Mouse (Mus musculus): ENCODE measurements around the gene Notch3.

Gene Notch3

DNA sequence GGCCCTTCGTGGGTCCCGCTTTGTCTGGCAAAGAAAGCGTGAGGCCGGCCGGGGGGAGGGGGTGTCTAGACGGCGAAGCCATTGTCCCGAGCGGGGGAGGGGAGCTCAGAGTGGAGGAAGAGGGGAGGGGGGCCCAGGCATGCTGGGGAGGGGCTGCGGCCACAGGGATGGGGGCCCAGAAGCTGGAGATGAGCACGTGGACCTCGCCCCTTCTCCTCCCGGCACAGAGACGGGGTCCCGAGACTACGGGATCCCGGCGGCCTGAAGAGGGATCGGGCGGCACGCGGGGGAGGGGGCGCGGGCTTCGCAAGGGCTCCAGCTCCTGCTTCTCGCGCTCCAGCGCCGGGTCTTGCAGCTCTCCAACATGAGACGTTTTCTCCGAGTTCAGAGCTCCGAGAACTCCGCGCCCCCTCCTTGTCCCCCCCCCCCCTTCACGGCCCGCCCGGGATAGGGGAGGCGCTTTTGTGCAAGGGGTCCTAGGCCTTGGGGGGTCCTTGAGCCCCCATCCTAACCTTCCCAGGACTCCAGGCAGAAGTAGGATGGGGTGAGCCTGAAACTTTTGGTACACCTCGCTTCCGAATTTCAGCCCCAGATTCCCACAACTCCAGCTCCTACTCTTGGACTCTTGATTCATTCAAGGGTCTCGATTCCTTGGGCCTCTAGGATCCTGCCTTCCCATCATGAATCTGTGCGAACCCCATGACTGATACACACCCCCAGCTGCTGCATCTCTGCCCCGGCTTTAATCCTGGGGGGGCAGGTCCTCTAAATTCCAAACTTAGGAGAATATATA is 653 bp downstream of the Notch3 start:
- 1% methylated on average over 42 of the region's 43 CpGs for WGBS

- WGBS = 16% methylated on average over 9 of the region's 9 CpGs
Observed at GRCm38 (mm10) chr17:32165266-32165802, 1.3 kb downstream of the Notch3 start.

DNA sequence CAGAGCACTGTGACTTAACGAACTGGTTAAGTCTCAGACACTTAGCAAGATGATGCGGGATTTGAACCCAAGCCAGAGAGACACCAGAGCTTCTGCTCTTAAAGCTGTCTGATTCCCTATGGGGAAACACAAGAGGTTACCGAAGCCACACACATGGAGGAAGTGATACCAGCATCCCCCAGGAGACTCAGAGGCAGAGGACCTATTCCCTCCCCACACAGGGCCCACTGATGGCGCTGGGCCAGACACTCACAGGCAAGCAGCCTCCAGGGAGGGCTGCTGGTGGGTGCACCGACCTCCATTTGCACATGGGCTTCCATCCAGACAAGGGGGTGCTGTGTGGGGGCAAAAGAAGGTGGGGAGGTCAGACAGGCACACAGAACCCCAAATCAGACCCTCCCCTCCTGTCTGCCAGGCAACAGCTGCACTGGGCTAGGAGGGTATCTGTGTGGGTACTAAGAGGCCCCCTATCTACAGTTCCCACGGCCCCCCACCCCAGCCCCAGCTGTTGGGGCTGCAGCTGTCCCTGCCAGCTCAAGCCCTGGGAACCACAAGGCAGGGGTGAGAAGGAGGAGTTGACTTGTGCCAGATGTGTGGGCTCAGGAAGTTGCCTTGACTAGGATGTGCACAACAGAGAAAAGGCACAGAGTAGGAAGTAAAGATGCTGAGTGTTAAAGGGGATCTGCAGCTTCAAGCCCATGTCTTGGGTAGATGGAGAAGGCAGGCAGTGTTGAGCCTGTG is 2.6 kb downstream of the Notch3 start:
- WGBS = 58% methylated on average over 6 of the region's 6 CpGs

DNA sequence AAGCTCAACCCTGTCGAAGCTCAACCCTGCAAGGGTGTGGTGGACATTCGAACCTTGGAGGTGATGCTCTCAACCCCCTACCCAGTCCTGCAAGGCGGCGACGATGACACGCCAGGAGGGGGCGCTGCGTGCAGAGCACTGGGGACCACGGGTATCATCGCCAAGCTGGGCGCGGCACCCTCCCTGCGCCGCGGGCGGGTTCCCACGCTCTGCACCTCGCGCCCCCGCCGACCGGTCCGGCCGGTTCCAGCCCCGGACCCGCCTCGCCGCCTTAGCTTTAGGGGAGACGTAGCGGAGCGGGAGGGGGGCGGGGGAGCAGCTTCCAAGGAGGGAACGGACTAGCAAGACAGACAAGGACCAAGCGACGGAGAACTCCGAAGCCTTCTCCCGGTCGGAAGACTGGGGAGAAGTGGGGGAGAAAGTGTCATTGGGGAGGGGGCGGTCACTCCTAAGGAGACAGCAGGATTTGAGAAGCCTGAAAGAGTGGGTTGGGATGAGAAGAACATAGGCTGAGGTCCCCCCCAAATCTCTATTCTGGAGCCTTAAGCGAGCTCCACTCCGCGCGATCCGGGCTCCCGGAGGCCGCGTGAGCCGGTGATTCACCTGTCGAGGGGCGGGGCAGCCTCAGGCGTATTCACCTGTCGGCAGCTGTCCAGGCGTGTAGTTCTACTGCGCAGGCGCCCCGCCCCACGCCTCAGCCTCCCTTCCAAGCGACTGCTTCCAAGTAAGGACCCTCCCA is 4.4 kb downstream of the Notch3 start:
- 2% methylated on average over 58 of the region's 58 CpGs for WGBS

GRCm38 (mm10) chr17:32160882-32161281 is 5.8 kb downstream of the Notch3 start:
- WGBS = 78% methylated on average over 4 of the region's 4 CpGs

- 88% methylated on average over 13 of the region's 13 CpGs for WGBS
Observed at GRCm38 (mm10) chr17:32158841-32159240, 7.8 kb downstream of the Notch3 start.

DNA sequence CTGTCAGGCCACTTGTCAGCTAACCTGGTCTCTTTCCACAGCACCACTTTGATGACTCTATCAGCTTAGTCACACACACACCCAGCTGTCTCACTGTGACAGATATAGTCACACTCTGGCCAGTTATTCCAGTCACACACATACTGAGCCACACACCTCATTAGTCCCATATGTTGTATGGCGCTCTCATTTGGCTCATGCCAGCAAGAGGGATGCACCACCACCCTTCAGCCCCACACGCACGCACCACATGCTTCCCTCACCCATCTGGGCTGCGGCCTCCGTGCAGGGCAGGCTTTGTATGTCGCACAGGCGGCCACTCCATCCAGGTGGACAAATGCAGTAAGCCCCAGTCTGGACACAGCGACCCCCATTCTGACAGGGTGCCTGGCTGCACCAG is 19.9 kb downstream of the Notch3 start:
- 72% methylated on average over 8 of the region's 8 CpGs for WGBS

DNA sequence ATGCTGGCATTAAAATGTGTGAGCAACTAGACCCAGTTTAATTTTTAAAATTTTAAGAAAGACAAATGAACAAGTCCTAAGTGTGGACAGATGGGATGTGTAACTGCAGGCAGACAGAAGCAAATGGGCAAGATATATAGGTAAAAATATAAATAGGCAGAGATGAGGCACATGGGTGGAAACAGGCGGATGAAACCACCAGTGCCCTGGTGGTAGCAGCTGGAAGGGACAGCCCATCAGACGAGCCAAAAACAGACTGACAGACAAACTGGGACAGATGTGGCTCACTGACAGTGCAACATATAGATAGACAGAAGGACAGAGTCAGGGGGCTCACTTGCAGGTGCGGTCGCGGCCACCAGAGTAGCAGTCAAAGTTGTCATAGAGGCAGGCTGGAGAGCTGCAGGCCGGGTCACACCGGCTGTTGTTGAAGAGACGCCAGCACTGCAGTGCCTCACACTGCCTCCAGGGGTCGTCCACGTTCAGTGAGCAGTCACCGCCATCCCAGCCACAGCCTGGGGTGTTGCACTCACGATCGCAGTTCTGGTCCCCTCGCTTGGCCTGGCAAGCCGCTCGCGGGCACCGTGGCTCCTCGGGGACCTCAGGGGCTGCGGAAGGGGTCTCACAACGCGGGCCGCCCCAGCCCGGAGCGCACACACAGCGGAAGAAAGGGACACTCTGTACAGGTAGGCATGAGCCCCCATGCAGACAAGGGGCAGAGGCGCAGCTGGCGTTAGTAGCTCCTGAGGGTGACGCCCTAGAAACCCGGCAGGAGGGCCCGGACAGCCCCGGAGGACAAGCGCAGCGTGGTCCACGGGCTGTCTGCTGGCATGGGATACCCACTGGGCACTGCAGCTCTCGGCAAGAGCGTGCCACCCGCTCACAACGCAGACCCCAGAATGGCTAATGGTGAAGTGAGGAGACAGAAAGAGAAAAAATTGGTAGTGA is 23.5 kb downstream of the Notch3 start:
- 21% methylated on average over 39 of the region's 39 CpGs for WGBS

DNA sequence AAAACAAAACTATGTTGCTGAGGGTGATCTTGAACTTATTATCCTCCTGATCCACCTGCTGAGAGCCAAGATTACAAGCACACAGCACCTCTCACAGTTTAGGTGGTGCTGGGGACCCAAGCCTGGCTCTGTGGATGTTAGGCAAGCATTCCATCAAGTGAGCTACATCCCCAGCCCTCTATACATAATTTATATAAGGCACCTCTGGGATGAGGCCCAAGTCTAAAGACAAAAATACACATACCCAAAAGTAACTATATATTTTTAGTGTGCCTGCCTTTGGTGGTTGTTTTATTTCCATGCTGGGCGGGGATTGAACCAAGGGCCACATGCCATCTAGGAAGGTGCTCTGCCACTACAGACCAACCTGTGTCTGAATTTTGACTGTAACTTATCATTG is 24.4 kb downstream of the Notch3 start:
- WGBS = 67% methylated on average over 1 of the region's 1 CpGs

DNA sequence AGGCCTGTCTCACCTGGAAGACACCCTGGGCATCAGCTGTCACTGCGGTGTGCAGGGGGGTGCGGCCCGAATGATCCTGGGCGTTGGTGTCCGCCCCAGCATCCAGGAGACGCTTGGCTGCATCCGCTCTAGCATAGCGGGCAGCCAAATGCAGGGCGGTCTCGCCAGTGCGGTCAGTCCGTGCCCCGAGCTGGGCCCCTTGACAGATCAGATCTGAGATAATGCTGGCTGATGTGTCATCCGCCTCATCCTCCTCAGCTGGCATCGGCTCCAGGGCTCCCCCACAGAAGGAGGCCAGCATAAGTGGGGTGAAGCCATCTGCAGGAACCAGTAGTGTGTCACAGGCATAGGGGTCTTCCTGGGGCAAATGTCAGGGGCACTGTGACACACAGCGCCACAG is 33.3 kb downstream of the Notch3 start:
- 93% methylated on average over 16 of the region's 16 CpGs for WGBS

DNA sequence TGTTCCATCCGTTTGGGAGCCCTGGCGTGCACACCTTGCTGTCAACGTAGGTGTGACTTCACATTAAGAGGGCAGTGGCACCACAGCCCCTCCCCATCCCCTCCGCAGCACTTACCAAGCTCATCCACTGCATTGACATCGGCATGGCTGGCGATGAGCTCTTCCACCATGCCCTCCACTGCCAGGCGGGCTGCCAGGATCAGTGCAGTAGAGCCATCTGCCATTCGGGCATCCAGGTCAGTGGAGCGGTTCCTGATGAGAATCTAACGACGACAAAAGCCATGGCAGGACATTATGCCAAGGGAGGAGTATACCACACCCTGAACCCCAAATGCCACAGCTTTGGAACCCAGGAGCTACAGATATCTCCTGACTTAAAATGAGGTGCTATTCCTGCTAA is 34.6 kb downstream of the Notch3 start:
- 87% methylated on average over 11 of the region's 11 CpGs for WGBS

- 84% methylated on average over 9 of the region's 9 CpGs for WGBS
Observed at GRCm38 (mm10) chr17:32130506-32130905, 36.1 kb downstream of the Notch3 start.

DNA sequence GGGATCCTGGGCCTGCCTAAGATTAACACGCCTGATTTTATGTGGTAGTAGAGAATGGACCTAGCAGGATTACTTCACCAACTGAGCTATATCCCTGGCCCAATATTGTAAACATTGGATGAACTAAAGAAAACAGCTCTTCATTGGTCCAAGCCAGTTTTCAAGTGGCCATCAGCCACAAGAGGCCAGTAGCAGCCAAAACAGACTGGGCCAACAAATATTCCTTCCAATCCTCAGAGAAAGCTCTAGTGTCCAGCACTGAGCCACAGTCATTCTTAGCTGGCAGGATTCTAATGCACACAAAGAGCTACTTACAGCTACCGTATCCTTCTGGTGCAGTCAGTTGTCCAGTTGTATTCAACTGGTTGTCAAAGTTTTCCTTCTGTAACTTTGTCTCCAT is 39.5 kb downstream of the Notch3 start:
- 86% methylated on average over 2 of the region's 2 CpGs for WGBS

DNA sequence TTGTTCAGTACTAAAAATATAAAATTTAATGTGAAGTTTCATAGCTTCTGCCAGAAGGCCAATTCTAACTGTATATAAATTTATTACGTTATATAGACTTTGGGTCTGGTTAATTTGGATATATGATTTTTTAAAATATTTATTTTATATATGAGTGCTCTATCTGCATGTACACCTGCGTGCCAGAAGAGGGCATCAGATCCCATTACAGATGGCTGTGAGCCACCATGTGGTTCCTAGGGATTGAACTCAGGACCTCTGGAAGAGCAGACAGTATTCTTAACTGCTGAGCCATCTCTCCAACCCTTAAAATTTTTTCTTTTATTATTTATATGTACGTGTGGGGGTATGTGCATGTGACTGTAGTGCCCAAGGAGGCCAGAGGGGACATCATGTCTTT is 41.2 kb downstream of the Notch3 start:
- 84% methylated on average over 3 of the region's 3 CpGs for WGBS

- 87% methylated on average over 4 of the region's 4 CpGs for WGBS
Observed at GRCm38 (mm10) chr17:32123545-32123944, 43.1 kb downstream of the Notch3 start.

- 69% methylated on average over 14 of the region's 14 CpGs for WGBS
Observed at GRCm38 (mm10) chr17:32122587-32122970, 44.1 kb downstream of the Notch3 start.

- WGBS = 74% methylated on average over 19 of the region's 19 CpGs
Observed at GRCm38 (mm10) chr17:32121833-32122586, 44.6 kb downstream of the Notch3 start.

GRCm38 (mm10) chr17:32120771-32121532 is 45.7 kb downstream of the Notch3 start:
- 87% methylated on average over 9 of the region's 9 CpGs for WGBS

DNA sequence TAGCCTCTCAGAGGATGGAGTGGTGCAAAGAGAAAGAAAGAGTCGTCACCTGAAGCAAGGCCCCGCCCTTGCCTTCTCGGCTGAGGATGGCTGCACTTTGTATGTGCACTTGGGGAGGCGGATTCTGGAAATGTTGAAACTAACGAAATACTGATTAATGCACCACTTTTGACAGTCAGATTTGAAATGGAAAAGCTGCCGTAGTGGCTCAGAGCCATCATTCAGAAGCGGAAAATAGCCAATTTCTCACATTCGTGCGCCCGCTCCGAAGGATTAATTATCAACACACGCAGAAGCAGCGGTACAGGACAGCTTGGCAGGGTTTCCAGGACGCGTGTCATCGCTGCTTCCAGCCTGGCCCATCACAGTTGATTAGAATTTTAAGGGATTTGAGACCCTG is 47.5 kb downstream of the Notch3 start:
- 44% methylated on average over 16 of the region's 16 CpGs for WGBS

GRCm38 (mm10) chr17:32118484-32118883 is 48.2 kb downstream of the Notch3 start:
- 26% methylated on average over 3 of the region's 3 CpGs for WGBS

Measured in cerebral cortex, adult 2 months (tissue).